ENCODE assay signal across 16 mouse cellular contexts in genomic region chr7:6787000-6787399, GRCm38 (mm10). TPM values are rescaled to one million over a fixed set of nuclear protein-coding genes. Genes with fewer than 3 reads are reported as not detected.
"Had no signal": no experiment of that assay in that cellular context is flagged by ENCODE, and none has a peak within 500 bp of the region (broad histone marks: within the 10 kb centered on the region; RNA-seq: fewer than 3 reads in every experiment).

No protein-coding gene starts in this region.

- H3K4me2 ChIP-seq: kidney, embryonic 15.5 days; limb, embryonic 13.5 days; midbrain, embryonic 12.5 days; neural tube, embryonic 13.5 days had no signal

- H3K4me3 ChIP-seq: kidney, embryonic 15.5 days; layer of hippocampus, adult 2 months; limb, embryonic 13.5 days; midbrain, embryonic 12.5 days; neural tube, embryonic 13.5 days had no signal

- H3K9me3 ChIP-seq: kidney, embryonic 15.5 days; limb, embryonic 13.5 days; midbrain, embryonic 12.5 days; neural tube, embryonic 13.5 days had no signal

- DNase-seq: kidney, postnatal 4 days; lung, adult 2 months; lung, postnatal 14 days; retina, postnatal 1 day; right cerebral cortex, postnatal 4 days; spleen, adult 18-20 months; thymus, postnatal 4 days had no signal

- H3K27ac ChIP-seq: kidney, embryonic 15.5 days; layer of hippocampus, adult 2 months; limb, embryonic 13.5 days; liver, embryonic 14.5 days; midbrain, embryonic 12.5 days; neural tube, embryonic 13.5 days had no signal

- ATAC-seq: intestine, postnatal 0 days; midbrain, embryonic 16.5 days had no signal

- H3K9ac ChIP-seq: kidney, embryonic 15.5 days; limb, embryonic 13.5 days; liver, embryonic 14.5 days; midbrain, embryonic 12.5 days; neural tube, embryonic 13.5 days had no signal

- H3K27me3 ChIP-seq: kidney, embryonic 15.5 days; limb, embryonic 13.5 days; midbrain, embryonic 12.5 days; neural tube, embryonic 13.5 days had no signal

- H3K36me3 ChIP-seq: kidney, embryonic 15.5 days; limb, embryonic 13.5 days; midbrain, embryonic 12.5 days; neural tube, embryonic 13.5 days had no signal

RNA-seq across cellular contexts. Expression of gene Usp29, which starts 56.6 kb away (rescaled TPM):
- polyA plus RNA-seq: liver, adult 2 months had no signal
